Mouse (Mus musculus) forebrain, embryonic 12.5 days (tissue): ENCODE data around the gene Ifitm3. TPM values are rescaled to one million over a fixed set of nuclear protein-coding genes. Genes with fewer than 3 reads are reported as not detected.

ENCODE experiments used
- ATAC-seq: fragments of 200-750 bp; cut with Nextera tagmentation; 2 replicates; pipeline ENCODE4 v1.8.0; 2017; ENCODE audit warnings: moderate TSS enrichment; ENCODE audit not compliant: low FRiP score
- H3K27ac ChIP-seq: fragments of 300-500 bp; sonication (generic); 2 replicates; pipeline ENCODE4 v1.5.1; 2016; ENCODE audit warnings: mild to moderate bottlenecking
- H3K27me3 ChIP-seq: fragments of 300-500 bp; sonication (generic); 2 replicates; pipeline ENCODE4 v1.6.1; 2016; ENCODE audit warnings: mild to moderate bottlenecking
- H3K36me3 ChIP-seq: fragments of 300-500 bp; sonication (generic); replicated peaks from 2 replicates; pipeline ENCODE4 v1.6.1; 2016; ENCODE audit warnings: mild to moderate bottlenecking
- H3K4me1 ChIP-seq: fragments of 300-500 bp; sonication (generic); 2 replicates; pipeline ENCODE4 v1.6.1; 2016
- H3K4me2 ChIP-seq: fragments of 300-500 bp; sonication (generic); 2 replicates; pipeline ENCODE4 v1.6.1; 2016; ENCODE audit warnings: mild to moderate bottlenecking, moderate library complexity
- H3K4me3 ChIP-seq: fragments of 300-500 bp; sonication (generic); replicated peaks from 2 replicates; pipeline ENCODE4 v1.5.1; 2016; ENCODE audit warnings: mild to moderate bottlenecking
- H3K9ac ChIP-seq: fragments of 300-500 bp; sonication (generic); 2 replicates; pipeline ENCODE4 v1.6.1; 2016; ENCODE audit warnings: mild to moderate bottlenecking
- H3K9me3 ChIP-seq: fragments of 300-500 bp; sonication (generic); 2 replicates; pipeline ENCODE4 v1.6.1; 2016
- WGBS: fragments of 180-500 bp; shearing (Covaris S2); methylation state at CpG from one replicate; pipeline ENCODE4 v1.1.7; 2016; 5-methylcytosine and 5-hydroxymethylcytosine counted together
- polyA plus RNA-seq: library from polyadenylated mRNA; unstranded; fragments of >200 nt; fragmentation: Nextera tagmentation; extraction: Ambion mirVana; gene quantifications from 2 replicates; pipeline ENCODE4 v1.2.1, GENCODE M21; 2016

Gene Ifitm3
- polyA plus RNA-seq, 1 experiment from 2014 or later = 13.0 TPM

- ATAC-seq = no peak
- Histone ChIP-seq H3K9ac (no peak within 1 kb of the TSS), H3K27ac (no peak within 1 kb of the TSS), H3K9me3 (no peaks in the 10 kb centered on the region), H3K4me2 (no peak within 1 kb of the TSS), H3K27me3 (peaks cover 21% of the 10 kb centered on the region), H3K36me3 (no peaks in the 10 kb centered on the region), H3K4me1 (peaks cover 8% of the 10 kb centered on the region), H3K4me3 (no peak within 1 kb of the TSS)
- 76% methylated on average over 4 of the region's 4 CpGs for WGBS
Observed at GRCm38 (mm10) chr7:140966921-140967320, 43.6 kb downstream of the Ifitm3 start, which contains the start of gene Ifitm1. TSS of gene Ifitm1 (plus strand) at chr7:140967221.

GRCm38 (mm10) chr7:140962733-140963132, 47.8 kb downstream of the Ifitm3 start:
- H3K9me3 ChIP-seq = no peaks in the 10 kb centered on the region
- H3K36me3 ChIP-seq = no peaks in the 10 kb centered on the region
- 17% methylated on average over 2 of the region's 2 CpGs for WGBS
- no peak overlapping the region for H3K4me2 ChIP-seq
- peaks cover 11% of the 10 kb centered on the region for H3K27me3 ChIP-seq
- H3K27ac ChIP-seq = no peak overlapping the region
- H3K4me3 ChIP-seq = no peak overlapping the region
- no peak for ATAC-seq
- peaks cover 11% of the 10 kb centered on the region for H3K4me1 ChIP-seq
- H3K9ac ChIP-seq = no peak overlapping the region

GRCm38 (mm10) chr7:140961416-140961815, 49.2 kb downstream of the Ifitm3 start:
- Histone ChIP-seq H3K27me3 (peaks cover 10% of the 10 kb centered on the region; the same call in 1 of the 2 replicates), H3K4me2 (no peak overlapping the region), H3K9ac (no peak overlapping the region), H3K9me3 (no peaks in the 10 kb centered on the region), H3K27ac (no peak overlapping the region), H3K4me3 (no peak overlapping the region), H3K36me3 (no peaks in the 10 kb centered on the region), H3K4me1 (peaks cover 10% of the 10 kb centered on the region)
- no peak for ATAC-seq
- WGBS = 59% methylated on average over 2 of the region's 2 CpGs

- Histone ChIP-seq H3K36me3 (no peaks in the 10 kb centered on the region), H3K4me3 (no peak overlapping the region), H3K27ac (no peak overlapping the region), H3K9ac (no peak overlapping the region), H3K27me3 (peaks cover 15% of the 10 kb centered on the region; the same call in 1 of the 2 replicates), H3K4me1 (peaks cover 14% of the 10 kb centered on the region), H3K4me2 (no peak overlapping the region), H3K9me3 (no peaks in the 10 kb centered on the region)
- WGBS = 40% methylated on average over 5 of the region's 5 CpGs
- ATAC-seq = no peak
Observed at GRCm38 (mm10) chr7:140960026-140960425, 50.5 kb downstream of the Ifitm3 start.

Other genes with a start within 250 kb of the Ifitm3 start
- gene Cyp2e1, start 247.0 kb downstream of the Ifitm3 start, polyA plus RNA-seq = not detected in 2 replicates
- gene Syce1, start 222.9 kb downstream of the Ifitm3 start, polyA plus RNA-seq = 0.13 and 0.31 TPM in 2 replicates
- 7.0 and 7.4 TPM in 2 replicates for gene Zfp941, start 188.6 kb downstream of the Ifitm3 start, polyA plus RNA-seq
- gene Urah, start 175.8 kb downstream of the Ifitm3 start, polyA plus RNA-seq = not detected in 2 replicates
- gene Scgb1c1, start 165.2 kb downstream of the Ifitm3 start, polyA plus RNA-seq = not detected in 2 replicates
- gene Odf3, start 163.0 kb downstream of the Ifitm3 start, polyA plus RNA-seq = 0.13 TPM in 1 of 2 replicates, not detected in the other
- not detected in 2 replicates for gene Gm45785, start 154.4 kb downstream of the Ifitm3 start, polyA plus RNA-seq
- 60.3 and 65.6 TPM in 2 replicates for gene Ric8a, start 153.8 kb downstream of the Ifitm3 start, polyA plus RNA-seq
- 27.6 and 27.8 TPM in 2 replicates for gene Bet1l, start 153.2 kb downstream of the Ifitm3 start, polyA plus RNA-seq
- gene Psmd13, start 128.8 kb downstream of the Ifitm3 start, polyA plus RNA-seq = 307 and 318 TPM in 2 replicates
- gene Sirt3, start 128.5 kb downstream of the Ifitm3 start, polyA plus RNA-seq = 24.7 and 26.1 TPM in 2 replicates
- gene Cox8b, start 110.3 kb downstream of the Ifitm3 start, polyA plus RNA-seq = not detected in 2 replicates
- gene Nlrp6, start 89.9 kb downstream of the Ifitm3 start, polyA plus RNA-seq = 0.13 and 0.17 TPM in 2 replicates
- 12.7 and 12.9 TPM in 2 replicates for gene Pgghg, start 69.4 kb downstream of the Ifitm3 start, polyA plus RNA-seq
- 0.78 and 1.4 TPM in 2 replicates for gene Ifitm5, start 60.5 kb downstream of the Ifitm3 start, polyA plus RNA-seq
- gene Gm45717, start 54.8 kb downstream of the Ifitm3 start, polyA plus RNA-seq = not detected in 2 replicates
- 178 and 217 TPM in 2 replicates for gene Ifitm2, start 54.8 kb downstream of the Ifitm3 start, polyA plus RNA-seq
- gene Ifitm1, start 43.5 kb downstream of the Ifitm3 start, polyA plus RNA-seq = 5.8 and 6.2 TPM in 2 replicates
- gene Ifitm6, start 7.2 kb upstream of the Ifitm3 start, polyA plus RNA-seq = not detected in 2 replicates
- gene Gm17387, start 18.4 kb upstream of the Ifitm3 start, polyA plus RNA-seq = not detected in 2 replicates
- gene B4galnt4, start 50.3 kb upstream of the Ifitm3 start, polyA plus RNA-seq = 40.7 and 43.6 TPM in 2 replicates
- gene Pkp3, start 67.4 kb upstream of the Ifitm3 start, polyA plus RNA-seq = 1.3 and 1.5 TPM in 2 replicates
- gene Sigirr, start 89.8 kb upstream of the Ifitm3 start, polyA plus RNA-seq = 1.3 and 1.5 TPM in 2 replicates
- gene Ano9, start 107.0 kb upstream of the Ifitm3 start, polyA plus RNA-seq = 0.31 and 0.37 TPM in 2 replicates
- 63.5 and 64.9 TPM in 2 replicates for gene Ptdss2, start 111.6 kb upstream of the Ifitm3 start, polyA plus RNA-seq
- 47.2 and 49.7 TPM in 2 replicates for gene Rnh1, start 162.1 kb upstream of the Ifitm3 start, polyA plus RNA-seq
- gene Hras, start 183.2 kb upstream of the Ifitm3 start, polyA plus RNA-seq = 79.1 and 89.4 TPM in 2 replicates
- gene Lrrc56, start 183.4 kb upstream of the Ifitm3 start, polyA plus RNA-seq = 14.2 and 16.0 TPM in 2 replicates
- gene Lmntd2, start 203.3 kb upstream of the Ifitm3 start, polyA plus RNA-seq = 3.3 and 3.7 TPM in 2 replicates
- gene Rassf7, start 205.1 kb upstream of the Ifitm3 start, polyA plus RNA-seq = 35.4 and 38.5 TPM in 2 replicates
- gene Phrf1, start 218.0 kb upstream of the Ifitm3 start, polyA plus RNA-seq = 106 and 107 TPM in 2 replicates